Mouse (Mus musculus) c-Kit-negative CD71-positive TER-119-positive erythroid progenitor cells, embryonic 14.5 days (primary cell): ENCODE results near the gene Chtop.
A peak's percentile ranks its signal among the peaks of the same experiment; 100 is the strongest.

Source experiments
- DNase-seq: peaks from one replicate; pipeline ENCODE4 v3.0.0-alpha.2; 2013; ENCODE audit warnings: low read depth, low spot score

The Chtop gene

GRCm38 (mm10) chr3:90508950-90509746, at the start of gene Chtop:
Chtop (minus strand) TSS chr3:90509498.
- DNase-seq, result peak; percentile 100

- DNase-seq, result no peak
Observed at GRCm38 (mm10) chr3:90555954-90556353, 46.7 kb upstream of the Chtop start.

DNA sequence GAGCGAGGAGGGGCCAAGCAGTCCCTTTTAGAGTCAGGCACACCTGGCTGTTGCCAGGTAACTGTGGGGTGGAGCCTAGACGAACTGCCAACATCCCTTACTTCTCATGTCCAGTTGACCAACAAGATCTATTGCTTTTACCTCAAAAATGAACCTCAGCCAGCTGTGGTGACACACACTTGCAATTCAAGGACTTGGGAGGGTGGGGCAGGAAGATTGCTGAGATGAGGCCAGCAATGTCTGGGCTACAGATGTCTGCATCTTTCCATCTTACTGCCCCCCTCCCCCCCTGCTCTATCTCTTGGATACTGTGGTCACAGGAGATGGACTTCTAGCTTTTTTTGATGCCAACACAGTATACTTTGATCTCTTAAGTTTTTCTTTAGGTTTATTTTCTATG, 42.9 kb upstream of the Chtop start:
- DNase-seq, result no peak

GRCm38 (mm10) chr3:90550421-90550790, 41.1 kb upstream of the Chtop start:
- DNase-seq, result no peak

GRCm38 (mm10) chr3:90549676-90550420, 40.5 kb upstream of the Chtop start:
- no peak for DNase-seq

- no peak for DNase-seq
Observed at GRCm38 (mm10) chr3:90540904-90541303, 31.6 kb upstream of the Chtop start.

DNA sequence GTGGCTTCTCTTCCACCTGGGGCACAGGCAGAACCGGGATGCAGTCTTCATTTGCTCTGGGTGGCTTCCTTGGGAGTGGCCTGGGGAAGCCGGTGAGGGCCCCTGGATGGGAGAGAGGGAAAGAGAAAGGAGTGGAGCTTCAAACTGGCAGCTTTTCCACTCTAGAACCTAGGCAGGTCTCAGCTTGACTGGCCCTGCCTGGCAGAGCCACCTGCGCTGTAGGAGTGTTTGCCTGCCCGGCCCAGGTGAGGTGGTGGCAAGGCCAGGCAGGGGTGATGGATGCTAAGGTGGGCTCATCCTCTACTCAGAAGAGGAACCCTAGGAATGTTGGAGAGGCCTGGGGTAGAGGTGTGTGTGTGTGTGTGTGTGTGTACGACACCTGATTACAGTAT, 28.6 kb upstream of the Chtop start:
- no peak for DNase-seq

- DNase-seq, result no peak
Observed at GRCm38 (mm10) chr3:90537141-90537904, 28.0 kb upstream of the Chtop start, which contains the start of gene S100a16. S100a16 (plus strand) TSS chr3:90537254.

GRCm38 (mm10) chr3:90535446-90535845, 26.1 kb upstream of the Chtop start:
- DNase-seq, result no peak

DNA sequence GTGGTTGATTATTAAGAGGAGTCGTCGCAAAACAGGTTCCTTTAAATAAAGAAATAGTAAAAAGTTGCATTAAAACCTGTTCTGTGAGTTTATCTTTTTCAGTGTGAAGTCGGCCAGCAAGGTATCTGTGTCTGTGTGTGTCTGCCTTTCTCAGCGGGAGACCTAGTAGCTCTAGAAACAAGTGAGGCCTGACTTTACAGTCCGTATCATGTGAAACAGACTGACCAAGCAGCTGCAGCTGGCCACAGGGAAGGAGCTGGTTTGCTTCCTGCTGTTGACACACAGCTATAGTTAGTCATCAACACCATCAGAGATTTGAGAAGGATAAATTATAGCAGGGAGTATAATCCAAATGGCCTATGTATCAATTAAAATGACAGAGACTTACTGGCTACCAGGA, 22.4 kb upstream of the Chtop start:
- DNase-seq, result no peak

GRCm38 (mm10) chr3:90527291-90527873, 18.1 kb upstream of the Chtop start:
- DNase-seq, result no peak

- DNase-seq, result no peak
Observed at GRCm38 (mm10) chr3:90526580-90526979, 17.3 kb upstream of the Chtop start, which contains the start of gene S100a14. S100a14 (plus strand) TSS chr3:90526856.

DNA sequence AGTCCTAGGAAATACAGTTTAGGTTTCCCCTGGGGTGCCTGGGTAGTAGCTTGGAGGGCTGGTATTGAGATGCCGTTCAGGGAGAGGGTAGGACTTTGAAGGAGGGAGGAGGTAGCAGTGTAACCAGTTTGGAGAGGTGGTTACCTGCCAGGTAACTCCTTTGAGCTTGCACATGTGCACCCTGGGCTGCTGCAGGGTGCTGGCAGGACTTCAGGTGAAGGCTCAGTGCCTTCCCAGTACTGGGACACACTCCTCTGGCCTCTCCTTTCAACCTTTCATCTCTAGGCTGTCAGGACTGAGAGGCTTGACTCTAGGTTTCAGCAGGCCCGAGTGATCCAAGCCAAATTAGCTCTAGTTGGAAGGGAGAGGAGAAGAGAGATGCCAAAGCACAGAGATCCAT, 16.8 kb upstream of the Chtop start:
- DNase-seq, result no peak

DNA sequence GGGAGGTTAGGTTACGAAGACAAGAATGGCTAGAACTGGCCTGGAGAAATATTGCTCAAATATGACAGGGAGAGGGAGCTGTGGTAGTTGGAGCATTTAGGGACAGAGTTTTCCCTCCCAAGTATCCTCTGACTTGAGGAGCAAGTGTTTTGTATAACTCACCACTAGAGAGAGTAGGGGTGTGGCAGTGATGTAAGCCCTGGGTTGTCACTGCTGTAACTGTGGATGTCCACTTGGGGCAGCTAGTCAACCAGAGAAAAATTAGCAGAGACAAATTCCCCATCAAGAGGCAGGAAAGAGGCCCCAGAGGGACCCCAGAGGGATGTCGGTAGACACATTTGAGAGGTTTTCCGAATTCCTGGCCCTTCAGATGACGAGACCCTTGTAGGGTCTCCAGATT, 16.1 kb upstream of the Chtop start:
- DNase-seq, result no peak

DNA sequence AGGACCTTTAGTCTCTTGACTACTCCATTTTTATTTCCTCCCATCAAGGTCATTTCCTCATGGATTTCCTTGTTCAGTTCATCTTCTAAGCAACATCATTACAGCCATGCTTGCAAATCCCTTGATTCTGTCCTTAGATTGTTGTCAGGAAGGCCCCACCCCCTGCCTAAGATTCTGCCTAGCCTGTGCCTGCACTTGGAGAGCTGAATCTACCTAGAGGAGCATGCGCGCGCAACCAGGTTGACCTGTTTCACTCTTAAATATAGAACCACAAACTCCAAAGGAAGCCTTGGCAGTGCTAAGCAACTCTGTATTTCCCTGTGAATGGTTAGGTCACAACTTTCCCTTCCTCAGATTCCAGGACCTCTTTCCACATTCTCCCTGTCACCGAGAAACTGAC, 8.4 kb upstream of the Chtop start:
- DNase-seq, result no peak

DNA sequence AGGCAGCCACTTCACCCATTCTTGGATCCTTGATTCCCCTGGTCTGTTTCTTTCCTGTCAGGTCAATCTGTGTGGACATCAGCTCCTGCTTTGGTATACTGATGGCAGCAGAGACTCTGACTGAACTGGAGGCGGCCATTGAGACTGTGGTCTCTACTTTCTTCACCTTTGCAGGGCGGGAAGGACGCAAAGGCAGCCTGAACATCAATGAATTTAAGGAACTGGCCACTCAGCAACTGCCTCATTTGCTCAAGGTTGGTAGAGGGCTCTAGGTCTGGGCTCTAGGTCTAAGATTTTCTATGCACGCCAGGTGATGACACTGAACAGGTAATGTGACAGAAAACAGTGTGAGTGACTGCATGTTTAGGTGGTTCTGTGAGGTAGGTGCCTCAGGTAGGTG, 6.5 kb upstream of the Chtop start:
- DNase-seq, result no peak

GRCm38 (mm10) chr3:90515242-90515641, 5.9 kb upstream of the Chtop start:
- DNase-seq, result no peak

DNA sequence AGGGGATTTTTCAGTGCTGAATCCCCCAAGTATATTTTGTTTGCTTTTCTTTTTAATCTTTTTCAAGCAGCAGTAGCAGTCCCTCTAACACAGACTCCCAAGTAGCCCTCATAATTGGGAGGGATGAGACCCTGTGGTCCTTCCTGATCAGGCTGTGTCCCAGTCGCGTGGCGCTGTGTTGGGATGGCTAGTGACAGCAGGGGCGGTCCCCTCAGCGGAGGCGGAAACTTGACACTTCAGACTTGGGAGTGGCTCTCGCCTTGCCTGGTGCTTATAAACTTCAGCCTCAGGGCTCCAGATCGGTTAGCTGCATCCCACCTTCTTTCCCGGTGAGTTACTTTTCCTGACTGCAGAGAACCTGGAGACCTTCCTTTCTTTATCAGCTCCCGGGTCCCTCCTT, 5.4 kb upstream of the Chtop start:
- DNase-seq, result peak; percentile 40

DNA sequence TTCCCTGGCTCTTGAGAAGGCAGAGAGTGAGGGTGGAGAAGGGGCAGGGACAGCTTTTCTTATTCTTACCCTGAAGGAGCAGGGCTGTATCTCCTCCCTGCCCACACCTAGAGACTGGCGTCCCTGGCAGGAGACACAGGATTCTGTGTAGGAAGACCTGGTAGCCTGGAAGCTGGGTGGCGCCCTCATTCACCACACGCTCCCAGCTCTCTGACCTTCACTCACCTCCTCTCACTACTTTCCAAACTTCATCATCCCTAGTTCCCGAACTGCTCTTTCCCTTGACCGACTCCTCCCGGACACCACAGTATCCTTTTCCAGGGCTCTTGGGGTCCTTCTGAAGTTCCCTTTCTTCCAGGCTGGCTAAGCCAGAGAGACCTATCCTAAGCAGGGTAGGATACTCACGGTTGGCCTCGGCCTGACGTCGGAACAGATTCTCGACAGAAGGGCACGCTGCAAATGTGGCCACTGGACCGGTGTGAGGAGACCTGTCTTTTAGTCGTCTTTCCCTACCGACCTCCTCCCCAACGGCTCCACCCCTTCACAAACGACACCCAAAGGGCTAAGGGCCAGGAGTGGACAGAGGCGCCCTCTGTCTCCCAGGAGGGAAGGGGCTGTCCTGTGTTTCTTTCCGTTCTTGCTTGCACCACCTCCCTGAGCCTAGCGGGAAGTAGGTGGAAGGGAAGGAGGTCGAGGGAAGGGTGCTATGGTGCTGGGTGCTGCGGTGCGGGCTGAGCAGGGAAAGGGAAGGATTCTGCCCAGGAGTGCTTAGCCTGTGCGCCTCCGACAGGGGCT, 4.7 kb upstream of the Chtop start, which contains the start of the genes S100a1 and S100a13:
Gene S100a1 (minus strand): TSS at position 597 of the 795 bp plus-strand sequence.
Gene S100a13 (plus strand): TSS at position 640 of the 795 bp plus-strand sequence.
- no peak for DNase-seq

- DNase-seq, result no peak
Observed at GRCm38 (mm10) chr3:90512948-90513642, 3.8 kb upstream of the Chtop start.
